Mouse (Mus musculus): ENCODE results near the gene S100a9.

GRCm38 (mm10) chr3:90652878-90653508, 42.5 kb downstream of the S100a9 start:
- TF ChIP-seq CTCF (IDR thresholded peaks at IDR 0.05; ENCODE audit: borderline replicate concordance, extremely low read depth, insufficient read depth, insufficient read length) (peak; percentile 87), POLR2A (IDR thresholded peaks at IDR 0.05; ENCODE audit: borderline replicate concordance, extremely low read depth, insufficient read depth, insufficient read length, poor library complexity, severe bottlenecking) (no peak)
